Mouse (Mus musculus): ENCODE results near the gene Rpl10. TPM values are rescaled to one million over a fixed set of nuclear protein-coding genes. Genes with fewer than 3 reads are reported as not detected.

The Rpl10 gene
- polyA plus RNA-seq, 1 experiment from 2014 or later = 521 TPM

- peak overlapping the region; percentile 60 for H3K27ac ChIP-seq (replicated peaks)
- peak overlapping the region; percentile 58 for H3K4me3 ChIP-seq
- no peaks in the 10 kb centered on the region for H3K27me3 ChIP-seq
- peak overlapping the region; percentile 63 for H3K4me2 ChIP-seq (replicated peaks)
- peak overlapping the region; percentile 73 for H3K9ac ChIP-seq (replicated peaks)
- H3K4me1 ChIP-seq = peaks cover 16% of the 10 kb centered on the region; the same call in 1 of the 2 replicates
- no peaks in the 10 kb centered on the region for H3K9me3 ChIP-seq
- ATAC-seq (ENCODE audit: low FRiP score, low read depth) = peak; percentile 78
- WGBS = 23% methylated on average over 39 of the region's 39 CpGs
- no peaks in the 10 kb centered on the region for H3K36me3 ChIP-seq
Observed at GRCm38 (mm10) chrX:74282395-74283091, 11.9 kb downstream of the Rpl10 start.

GRCm38 (mm10) chrX:74283092-74283437, 12.5 kb downstream of the Rpl10 start:
- H3K9me3 ChIP-seq = no peaks in the 10 kb centered on the region
- peak overlapping the region; percentile 63 for H3K4me2 ChIP-seq (replicated peaks)
- peak; percentile 61 for ATAC-seq (ENCODE audit: low FRiP score, low read depth)
- H3K27me3 ChIP-seq = no peaks in the 10 kb centered on the region
- peak overlapping the region; percentile 60; the same call in 1 of the 2 replicates for H3K27ac ChIP-seq (replicated peaks)
- H3K9ac ChIP-seq (replicated peaks) = peak overlapping the region; percentile 73
- H3K4me1 ChIP-seq = peaks cover 16% of the 10 kb centered on the region; the same call in 1 of the 2 replicates
- H3K4me3 ChIP-seq = peak overlapping the region; percentile 58
- 47% methylated on average over 5 of the region's 5 CpGs for WGBS
- H3K36me3 ChIP-seq = no peaks in the 10 kb centered on the region

GRCm38 (mm10) chrX:74293431-74293830, 22.8 kb downstream of the Rpl10 start:
- H3K4me2 ChIP-seq (replicated peaks) = no peak overlapping the region
- WGBS = 74% methylated on average over 4 of the region's 4 CpGs
- no peak overlapping the region for H3K9ac ChIP-seq (replicated peaks)
- ATAC-seq (ENCODE audit: low FRiP score, low read depth) = no peak
- no peaks in the 10 kb centered on the region for H3K9me3 ChIP-seq
- H3K27ac ChIP-seq (replicated peaks) = no peak overlapping the region
- H3K27me3 ChIP-seq = no peaks in the 10 kb centered on the region
- H3K36me3 ChIP-seq = 0 out of 2 replicates have a peak, but pooled peaks cover 4% of the 10 kb centered on the region
- no peak overlapping the region for H3K4me3 ChIP-seq
- H3K4me1 ChIP-seq = 0 out of 2 replicates have a peak, but pooled peaks cover 2% of the 10 kb centered on the region

GRCm38 (mm10) chrX:74296538-74297448, 26.2 kb downstream of the Rpl10 start, which contains the start of gene Atp6ap1:
TSS of gene Atp6ap1 (plus strand) at chrX:74297097.
- Histone ChIP-seq H3K27me3 (no peaks in the 10 kb centered on the region), H3K9ac (replicated peaks) (peak within 1 kb of the TSS; percentile 62), H3K9me3 (no peaks in the 10 kb centered on the region), H3K4me3 (peak within 1 kb of the TSS; percentile 66), H3K36me3 (peaks cover 17% of the 10 kb centered on the region), H3K4me1 (0 out of 2 replicates have a peak, but pooled peaks cover 2% of the 10 kb centered on the region), H3K27ac (replicated peaks) (peak within 1 kb of the TSS; percentile 46), H3K4me2 (replicated peaks) (peak within 1 kb of the TSS; percentile 63)
- WGBS = 29% methylated on average over 37 of the region's 37 CpGs
- peak; percentile 99 for ATAC-seq (ENCODE audit: low FRiP score, low read depth)

GRCm38 (mm10) chrX:74298348-74298747, 27.7 kb downstream of the Rpl10 start:
- Histone ChIP-seq H3K4me2 (replicated peaks) (no peak overlapping the region), H3K9ac (replicated peaks) (no peak overlapping the region), H3K9me3 (no peaks in the 10 kb centered on the region), H3K4me3 (no peak overlapping the region), H3K27ac (replicated peaks) (no peak overlapping the region), H3K27me3 (no peaks in the 10 kb centered on the region), H3K36me3 (peaks cover 31% of the 10 kb centered on the region), H3K4me1 (0 out of 2 replicates have a peak, but pooled peaks cover 2% of the 10 kb centered on the region)
- ATAC-seq (ENCODE audit: low FRiP score, low read depth) = no peak
- 89% methylated on average over 1 of the region's 1 CpGs for WGBS

- no peak overlapping the region for H3K4me2 ChIP-seq (replicated peaks)
- no peaks in the 10 kb centered on the region for H3K27me3 ChIP-seq
- ATAC-seq (ENCODE audit: low FRiP score, low read depth) = no peak
- 0 out of 2 replicates have a peak, but pooled peaks cover 2% of the 10 kb centered on the region for H3K4me1 ChIP-seq
- peaks cover 33% of the 10 kb centered on the region for H3K36me3 ChIP-seq
- no peak overlapping the region for H3K9ac ChIP-seq (replicated peaks)
- no peak overlapping the region for H3K4me3 ChIP-seq
- 87% methylated on average over 3 of the region's 3 CpGs for WGBS
- H3K27ac ChIP-seq (replicated peaks) = no peak overlapping the region
- H3K9me3 ChIP-seq = no peaks in the 10 kb centered on the region
Observed at GRCm38 (mm10) chrX:74299721-74300120, 29.1 kb downstream of the Rpl10 start.

GRCm38 (mm10) chrX:74304867-74305700, 34.5 kb downstream of the Rpl10 start, which contains the start of gene Gdi1:
TSS of gene Gdi1 (plus strand) at chrX:74304998.
- Histone ChIP-seq H3K4me1 (peaks cover 9% of the 10 kb centered on the region), H3K4me3 (peak within 1 kb of the TSS; percentile 60), H3K27me3 (no peaks in the 10 kb centered on the region), H3K27ac (replicated peaks) (peak within 1 kb of the TSS; percentile 91), H3K9me3 (no peaks in the 10 kb centered on the region), H3K9ac (replicated peaks) (peak within 1 kb of the TSS; percentile 84), H3K4me2 (replicated peaks) (peak within 1 kb of the TSS; percentile 70), H3K36me3 (peaks cover 65% of the 10 kb centered on the region)
- peak; percentile 79 for ATAC-seq (ENCODE audit: low FRiP score, low read depth)
- WGBS = 25% methylated on average over 41 of the region's 41 CpGs

- Histone ChIP-seq H3K4me2 (replicated peaks) (peak within 1 kb of the TSS; percentile 77), H3K9me3 (no peaks in the 10 kb centered on the region), H3K27me3 (no peaks in the 10 kb centered on the region), H3K27ac (replicated peaks) (peak within 1 kb of the TSS; percentile 85), H3K9ac (replicated peaks) (peak within 1 kb of the TSS; percentile 81), H3K36me3 (peaks cover 39% of the 10 kb centered on the region), H3K4me1 (peaks cover 3% of the 10 kb centered on the region), H3K4me3 (peak within 1 kb of the TSS; percentile 56)
- WGBS = 22% methylated on average over 59 of the region's 59 CpGs
- peak; percentile 94 for ATAC-seq (ENCODE audit: low FRiP score, low read depth)
Observed at GRCm38 (mm10) chrX:74312540-74313464, 42.2 kb downstream of the Rpl10 start, which contains the start of gene Fam50a. TSS of gene Fam50a (plus strand) at chrX:74313033.

All from midbrain, embryonic 12.5 days (tissue).